Mouse (Mus musculus) layer of hippocampus, adult 11-12 months (tissue): Measurements from ENCODE around the gene Chchd1.

Experiments
- DNase-seq: peaks from one replicate; pipeline ENCODE4 v3.0.0; 2022; ENCODE audit warnings: low spot score

The Chchd1 gene

GRCm38 (mm10) chr14:20725660-20726339 is 23.0 kb downstream of the Chchd1 start:
- no peak for DNase-seq

GRCm38 (mm10) chr14:20729871-20730270 is 27.1 kb downstream of the Chchd1 start:
- DNase-seq = no peak

GRCm38 (mm10) chr14:20730853-20731602 is 28.2 kb downstream of the Chchd1 start:
- no peak for DNase-seq

- DNase-seq = no peak
These were observed 30.5 kb downstream of the Chchd1 start for GRCm38 (mm10) chr14:20733041-20733951.

GRCm38 (mm10) chr14:20733952-20734774 is 31.4 kb downstream of the Chchd1 start, which contains the start of gene Ndst2:
Gene Ndst2, minus strand, starts transcription at chr14:20734562.
- peak; percentile 85 for DNase-seq

- no peak for DNase-seq
These were observed 32.2 kb downstream of the Chchd1 start for GRCm38 (mm10) chr14:20735052-20735451.

GRCm38 (mm10) chr14:20735892-20736390 is 33.1 kb downstream of the Chchd1 start:
- DNase-seq = no peak

GRCm38 (mm10) chr14:20737306-20737705 is 34.5 kb downstream of the Chchd1 start:
- no peak for DNase-seq

GRCm38 (mm10) chr14:20738511-20738910 is 35.7 kb downstream of the Chchd1 start:
- DNase-seq = no peak

GRCm38 (mm10) chr14:20741301-20741700 is 38.5 kb downstream of the Chchd1 start:
- no peak for DNase-seq

GRCm38 (mm10) chr14:20743614-20744013 is 40.8 kb downstream of the Chchd1 start:
- DNase-seq = no peak

GRCm38 (mm10) chr14:20746935-20747334 is 44.1 kb downstream of the Chchd1 start:
- no peak for DNase-seq

- DNase-seq = no peak
These were observed 45.6 kb downstream of the Chchd1 start for GRCm38 (mm10) chr14:20748388-20748787.

- no peak for DNase-seq
These were observed 46.8 kb downstream of the Chchd1 start for GRCm38 (mm10) chr14:20749494-20750051.

- DNase-seq = no peak
These were observed 47.7 kb downstream of the Chchd1 start for GRCm38 (mm10) chr14:20750503-20750902.

GRCm38 (mm10) chr14:20753792-20754191 is 51.0 kb downstream of the Chchd1 start:
- DNase-seq = no peak
